Mouse (Mus musculus) urinary bladder, postnatal 14 days (tissue): ENCODE data around the gene Zbtb32.

Source experiments
- DNase-seq: peaks from one replicate; pipeline ENCODE4 v3.0.0; 2021; ENCODE audit warnings: low spot score

Zbtb32 gene

DNA sequence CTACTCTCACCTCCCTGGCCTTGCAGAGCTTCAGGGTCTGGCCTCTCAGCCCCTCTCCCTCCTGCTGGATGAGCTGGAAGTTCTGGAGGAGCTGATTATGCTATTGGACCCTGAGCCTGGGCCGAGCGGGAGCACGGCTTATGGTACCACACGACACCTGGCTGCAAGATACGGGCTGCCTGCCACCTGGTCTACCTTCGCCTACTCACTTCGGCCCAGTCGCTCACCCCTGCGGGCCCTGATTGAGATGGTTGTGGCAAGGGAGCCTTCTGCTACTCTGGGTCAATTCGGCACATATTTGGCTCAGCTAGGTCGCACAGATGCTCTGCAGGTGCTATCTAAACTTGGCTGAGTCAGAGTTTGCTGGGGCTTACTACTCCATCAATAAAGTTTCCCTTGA lies 31.2 kb downstream of the Zbtb32 start:
- no peak for DNase-seq

DNA sequence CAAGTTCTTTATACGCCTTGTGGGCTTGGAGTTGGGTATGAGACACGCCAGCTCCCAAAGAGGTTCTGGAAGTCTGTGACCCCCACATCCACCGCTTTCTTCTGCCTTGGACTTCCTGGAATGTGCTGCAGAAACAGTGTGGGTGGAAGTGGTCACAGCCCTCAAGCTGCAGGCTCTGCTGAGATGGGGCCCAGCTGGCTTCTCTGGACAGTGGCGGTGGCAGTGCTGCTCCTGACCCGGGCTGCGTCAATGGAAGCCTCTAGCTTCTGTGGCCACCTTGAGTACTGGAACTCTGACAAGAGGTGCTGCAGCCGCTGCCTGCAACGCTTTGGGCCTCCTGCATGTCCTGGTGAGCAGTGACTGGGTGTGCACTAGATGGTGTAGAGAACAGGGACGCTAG lies 32.7 kb downstream of the Zbtb32 start:
- no peak for DNase-seq

DNA sequence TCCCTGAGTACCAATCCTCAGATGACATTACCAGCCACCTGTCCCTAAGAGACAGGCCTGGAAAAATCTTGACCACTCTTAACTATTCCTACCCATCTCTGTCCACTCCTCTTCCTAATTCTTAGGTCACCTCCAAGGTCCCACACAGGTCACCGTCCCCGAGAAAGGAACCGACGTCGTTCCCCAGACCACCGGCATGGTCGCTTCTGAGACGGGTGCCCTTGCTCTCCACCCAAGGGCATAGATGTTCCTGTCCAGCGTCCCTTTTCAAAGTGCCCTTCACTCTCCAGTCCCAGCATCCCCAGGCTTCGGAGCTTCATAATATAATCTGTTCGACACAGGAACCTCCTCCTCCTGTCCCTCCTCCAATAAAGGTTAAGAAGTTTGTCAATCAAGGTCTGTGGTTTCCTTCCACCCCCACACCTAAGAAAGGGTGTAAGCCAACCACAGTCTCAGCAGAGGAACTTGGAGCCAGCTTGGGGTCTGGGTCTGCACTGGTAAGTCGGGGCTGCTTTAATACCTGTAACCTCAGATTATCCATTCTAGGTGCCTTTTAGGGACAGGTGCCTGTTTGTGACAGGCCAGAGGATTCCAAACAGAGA lies 33.6 kb downstream of the Zbtb32 start, which contains the start of gene Igflr1:
TSS of gene Igflr1 (plus strand) at position 458 of the 602 bp plus-strand sequence.
- no peak for DNase-seq

DNA sequence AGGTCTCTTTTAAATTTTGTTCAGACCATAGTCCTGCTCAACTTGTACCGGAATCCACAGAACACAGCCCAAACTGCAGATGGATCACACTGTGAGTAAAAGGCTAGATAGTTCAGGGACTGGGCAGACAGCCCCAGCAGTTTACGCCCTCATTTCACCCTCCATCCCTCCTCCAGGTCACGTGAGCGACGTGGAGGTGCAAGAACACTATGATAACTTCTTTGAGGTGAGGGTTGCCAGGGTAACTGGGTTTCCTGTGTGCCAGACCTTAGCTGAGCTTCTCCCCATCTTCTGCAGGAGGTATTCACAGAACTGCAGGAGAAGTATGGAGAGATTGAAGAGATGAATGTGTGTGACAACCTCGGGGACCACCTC lies 34.8 kb downstream of the Zbtb32 start:
- no peak for DNase-seq

DNA sequence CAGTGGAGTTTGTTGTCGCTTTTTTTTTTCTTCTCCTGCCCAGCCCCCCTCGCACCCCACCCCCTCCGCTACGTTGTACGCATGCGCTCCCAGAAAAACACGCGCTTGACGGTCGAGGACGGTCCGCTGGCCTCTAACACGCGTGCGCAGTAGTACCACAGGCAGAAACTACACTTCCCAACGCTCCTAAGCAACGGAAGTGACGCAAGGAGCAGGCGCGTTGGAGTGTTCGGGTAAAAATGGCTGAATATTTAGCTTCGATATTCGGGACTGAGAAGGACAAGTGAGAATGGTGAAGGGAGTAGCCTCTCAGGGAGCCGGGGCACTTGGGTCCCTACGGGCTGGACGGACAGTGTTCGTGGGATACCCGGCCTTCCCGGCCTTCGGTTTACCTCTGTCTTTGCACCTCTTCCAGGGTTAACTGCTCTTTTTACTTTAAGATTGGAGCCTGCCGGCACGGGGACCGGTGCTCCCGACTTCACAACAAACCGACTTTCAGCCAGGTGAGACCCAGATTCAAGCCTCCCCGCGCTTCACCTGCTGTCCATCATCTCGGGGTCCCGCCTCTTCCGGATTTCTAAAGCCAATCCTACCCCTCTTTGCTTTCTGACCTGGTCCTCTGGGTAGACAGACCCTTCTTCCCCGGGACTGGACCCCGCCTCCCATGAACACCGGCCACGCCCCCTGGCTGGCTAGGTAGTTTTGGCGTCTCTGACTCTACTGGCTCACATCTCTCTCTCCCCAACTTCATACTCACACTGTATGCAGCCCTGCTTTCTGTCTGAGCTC lies 35.4 kb downstream of the Zbtb32 start, which contains the start of the genes U2af1l4, Gm49396 and Psenen:
TSS of gene U2af1l4 (plus strand) at position 185 of the 789 bp plus-strand sequence.
TSS of gene Gm49396 (plus strand) at position 228 of the 789 bp plus-strand sequence.
TSS of gene Psenen (minus strand) at position 511 of the 789 bp plus-strand sequence.
- DNase-seq = peak; percentile 97

DNA sequence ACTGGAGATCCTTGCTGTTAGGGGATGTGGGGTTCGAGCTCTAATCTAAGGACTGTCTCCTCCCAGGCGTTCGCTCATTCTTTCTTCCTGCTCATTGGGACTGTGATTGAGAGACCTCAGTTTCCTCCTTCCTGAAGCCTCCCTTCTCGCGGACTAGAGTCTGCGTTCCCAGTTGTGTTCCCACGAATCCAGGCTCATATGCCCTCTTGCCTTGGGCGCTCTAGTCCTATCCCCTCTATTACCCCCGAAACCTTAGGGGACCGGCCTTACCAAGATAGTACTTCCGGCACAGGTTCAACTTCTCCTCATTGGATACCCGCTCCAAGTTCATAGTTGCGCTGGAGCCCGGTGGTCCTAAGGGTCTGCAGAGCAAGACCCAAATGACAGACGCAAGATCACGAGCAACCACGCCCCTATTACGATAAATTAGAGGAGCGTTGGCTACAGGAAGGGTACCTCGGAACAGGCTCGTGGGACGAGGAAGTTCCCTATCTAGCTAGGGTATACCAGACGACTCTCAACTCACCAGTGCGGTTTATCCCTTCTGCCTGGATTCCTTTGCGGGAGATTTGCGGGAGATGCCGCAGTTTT lies 36.1 kb downstream of the Zbtb32 start:
- no peak for DNase-seq

DNA sequence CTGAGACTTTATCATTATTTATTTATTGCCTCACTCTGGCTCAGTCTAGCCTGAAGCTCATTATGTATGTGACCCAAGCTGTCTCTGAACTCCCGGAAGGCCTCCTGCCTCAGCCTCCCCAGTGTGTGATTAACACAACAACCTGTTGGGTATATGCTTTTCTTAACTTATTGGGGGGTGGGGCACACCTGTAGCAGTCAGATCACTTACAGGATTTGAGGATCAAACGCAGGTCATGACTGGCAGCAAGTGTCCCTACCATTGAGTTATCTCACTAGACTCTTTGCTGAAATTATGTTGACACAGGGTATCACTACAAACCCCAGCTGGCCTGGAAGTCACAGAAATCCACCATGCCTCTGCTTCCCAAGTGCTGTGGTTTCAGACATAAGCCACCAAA lies 38.4 kb downstream of the Zbtb32 start:
- DNase-seq = no peak

DNA sequence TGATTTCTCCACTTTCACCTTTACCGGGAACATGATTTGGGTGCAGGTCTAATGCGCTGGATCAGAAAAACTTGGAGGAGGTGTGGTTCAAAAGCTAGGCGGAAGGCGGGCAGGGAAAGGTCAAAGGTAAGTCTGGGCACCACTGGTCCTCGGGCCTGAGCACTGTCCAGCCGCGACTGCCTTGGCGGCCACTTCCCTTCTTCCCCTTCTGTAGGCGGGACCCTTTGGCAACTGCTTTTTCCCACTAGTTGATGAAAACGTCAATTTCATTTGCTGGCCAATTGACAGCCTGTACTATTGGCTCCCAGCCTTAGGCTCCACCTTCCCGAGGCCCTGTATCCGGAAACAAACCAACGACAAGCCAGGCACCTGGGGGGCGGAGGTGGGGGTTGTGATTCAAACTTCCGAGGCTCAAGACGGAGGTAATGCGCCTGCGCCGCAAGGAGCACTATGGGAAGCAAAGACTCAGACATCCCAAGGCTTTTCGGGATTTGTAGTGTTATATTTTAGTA lies 39.2 kb downstream of the Zbtb32 start, which contains the start of gene Lin37:
TSS of gene Lin37 (minus strand) at position 396 of the 512 bp plus-strand sequence.
- peak; percentile 97 for DNase-seq

DNA sequence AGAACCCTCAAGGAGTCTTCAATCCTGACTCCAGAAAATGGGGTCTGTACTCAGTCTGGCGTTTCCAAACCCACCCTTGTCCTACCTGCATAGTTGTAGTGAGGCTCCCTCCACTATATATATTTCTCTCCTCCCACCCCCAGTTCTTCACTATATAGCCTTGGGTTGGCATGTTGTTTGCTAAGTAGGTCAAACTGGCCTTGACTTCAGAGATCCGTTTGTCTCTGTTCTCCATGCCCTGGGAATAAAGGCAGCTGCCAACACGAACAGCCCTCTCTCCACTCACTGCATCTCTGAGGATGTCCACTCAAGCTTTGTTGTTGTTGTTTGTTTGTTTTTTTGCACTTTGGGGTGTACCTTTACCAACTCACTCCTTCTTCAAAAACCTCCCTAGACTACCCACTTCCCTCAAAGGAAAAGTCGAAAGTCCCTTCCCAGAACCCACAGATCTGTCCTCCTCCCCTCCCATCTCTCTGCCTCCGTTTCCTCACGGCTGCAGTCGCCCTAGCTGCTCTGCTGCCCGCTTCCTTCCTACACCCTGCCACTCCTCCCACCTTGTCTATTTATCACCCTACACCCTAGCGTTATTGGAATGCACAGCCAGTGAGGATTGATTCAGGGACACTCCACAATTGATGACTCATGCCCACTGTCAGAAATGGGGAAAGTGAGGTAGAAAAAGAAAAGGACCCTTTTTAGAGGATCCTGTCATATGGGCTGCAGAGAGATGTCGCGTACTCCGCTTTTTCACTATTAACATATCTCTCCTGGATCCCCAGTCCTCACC lies 39.9 kb downstream of the Zbtb32 start:
- DNase-seq = no peak

DNA sequence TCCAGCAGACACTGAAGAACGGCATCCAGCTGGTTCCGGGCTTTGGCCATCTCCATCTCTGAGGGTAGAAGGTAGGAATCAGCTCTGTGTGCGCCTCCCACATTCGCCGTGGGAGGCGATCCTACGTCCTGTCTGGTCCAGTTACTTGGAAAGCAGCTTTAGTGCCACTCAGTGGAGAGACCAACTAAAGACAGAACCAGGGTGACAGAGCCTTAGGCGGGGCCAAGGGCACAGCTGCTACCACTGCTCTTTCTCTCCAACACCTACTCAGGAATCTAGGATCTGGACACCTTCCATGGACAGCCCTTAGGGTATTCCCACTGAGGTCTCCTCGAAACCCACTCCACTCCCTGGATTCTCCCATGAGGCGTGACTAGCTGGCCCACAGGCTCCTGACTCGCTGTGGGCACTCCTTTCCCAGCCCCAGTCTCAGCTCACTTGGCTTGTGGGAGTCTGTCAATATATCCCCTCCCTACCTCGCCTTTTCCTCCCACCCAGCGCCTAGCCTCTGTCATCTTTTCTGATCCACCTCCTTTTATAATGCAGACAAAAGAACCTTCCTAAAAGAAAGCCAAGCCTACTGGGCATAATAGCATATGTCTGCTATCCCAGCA lies 40.7 kb downstream of the Zbtb32 start:
- DNase-seq = no peak

DNA sequence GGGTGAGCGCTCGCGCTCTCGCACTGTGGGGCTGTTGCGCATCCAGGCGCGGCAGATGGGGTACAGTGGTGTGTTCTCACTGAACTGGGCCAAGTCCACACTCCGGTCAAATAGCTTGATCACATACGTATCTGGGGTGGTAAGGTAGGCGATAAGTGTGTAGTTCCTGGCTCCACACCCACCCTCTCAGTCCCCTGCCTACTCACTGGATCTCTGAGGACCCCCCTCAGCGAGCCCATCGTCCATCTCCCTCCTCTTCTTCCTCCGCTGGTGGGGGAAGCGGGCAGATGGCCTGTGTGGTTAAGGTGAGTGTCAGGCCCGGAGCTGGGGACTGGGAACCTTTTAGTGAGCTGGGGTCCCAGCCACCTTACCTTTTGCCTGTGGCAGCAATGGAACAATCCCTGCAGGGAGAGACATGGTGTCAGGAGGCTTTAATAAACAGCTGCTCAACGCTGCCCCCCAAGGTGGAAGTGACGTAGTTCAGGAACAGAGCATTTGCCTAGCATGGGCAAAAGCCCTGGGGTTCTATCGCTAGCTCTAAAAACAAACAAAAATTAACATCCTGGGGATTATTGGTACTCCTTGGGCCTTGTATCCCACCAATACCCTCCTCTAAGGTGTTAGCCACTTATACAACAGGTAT lies 41.7 kb downstream of the Zbtb32 start:
- no peak for DNase-seq

DNA sequence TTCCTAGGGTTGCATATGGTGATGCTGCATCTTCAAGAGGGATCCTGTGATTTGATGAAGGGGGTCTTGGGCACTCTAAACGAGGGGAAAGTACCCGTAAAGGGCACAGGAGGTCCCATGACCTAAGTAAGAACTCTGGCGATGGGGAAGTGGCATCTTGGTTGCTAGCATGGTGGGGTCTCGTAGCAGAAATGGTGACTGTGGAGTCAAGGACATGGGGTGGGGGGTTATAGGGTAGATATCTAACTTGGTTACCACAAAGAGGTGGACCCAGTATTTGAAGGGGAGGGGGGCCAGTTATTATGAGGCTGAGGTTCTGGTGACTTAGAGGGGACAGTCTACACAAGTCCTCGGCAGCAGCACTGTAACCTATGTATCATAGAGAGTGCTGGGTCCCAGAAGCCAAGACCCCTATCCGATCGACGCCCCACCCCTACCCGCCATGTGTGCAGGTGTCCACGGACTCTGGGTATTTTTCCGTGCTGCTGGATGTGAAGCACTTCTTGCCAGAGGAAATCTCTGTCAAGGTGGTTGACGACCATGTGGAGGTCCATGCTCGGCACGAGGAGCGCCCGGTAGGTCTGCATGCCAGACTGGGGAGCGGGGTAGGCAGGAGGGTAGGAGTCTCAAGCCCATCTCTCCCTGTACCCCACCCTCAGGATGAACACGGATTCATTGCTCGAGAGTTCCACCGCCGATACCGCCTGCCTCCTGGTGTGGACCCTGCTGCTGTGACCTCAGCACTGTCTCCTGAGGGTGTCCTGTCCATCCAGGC lies 44.7 kb downstream of the Zbtb32 start:
- DNase-seq = no peak

DNA sequence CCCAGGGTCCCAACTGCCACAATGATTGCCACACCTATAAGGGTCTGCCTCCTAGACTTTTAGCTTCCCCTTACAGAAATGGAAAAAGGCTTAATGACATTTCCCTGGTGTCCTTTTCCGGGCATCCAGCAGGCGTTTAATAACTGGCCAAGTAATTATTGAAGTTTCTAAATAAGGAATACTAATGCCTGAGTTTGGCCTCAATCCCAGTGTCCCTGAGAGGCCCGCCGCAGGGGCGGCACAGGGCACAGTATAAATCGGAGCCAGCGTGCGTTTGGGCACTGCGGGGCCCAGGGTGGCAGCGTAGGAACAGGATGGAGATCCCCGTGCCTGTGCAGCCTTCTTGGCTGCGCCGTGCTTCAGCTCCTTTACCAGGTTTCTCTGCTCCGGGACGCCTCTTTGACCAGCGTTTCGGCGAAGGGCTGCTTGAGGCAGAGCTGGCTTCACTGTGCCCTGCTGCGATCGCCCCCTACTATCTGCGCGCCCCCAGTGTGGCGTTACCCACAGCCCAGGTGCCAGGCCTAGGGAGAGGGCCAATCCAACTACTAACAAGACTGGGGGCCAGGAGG lies 45.6 kb downstream of the Zbtb32 start:
- peak; percentile 46 for DNase-seq

DNA sequence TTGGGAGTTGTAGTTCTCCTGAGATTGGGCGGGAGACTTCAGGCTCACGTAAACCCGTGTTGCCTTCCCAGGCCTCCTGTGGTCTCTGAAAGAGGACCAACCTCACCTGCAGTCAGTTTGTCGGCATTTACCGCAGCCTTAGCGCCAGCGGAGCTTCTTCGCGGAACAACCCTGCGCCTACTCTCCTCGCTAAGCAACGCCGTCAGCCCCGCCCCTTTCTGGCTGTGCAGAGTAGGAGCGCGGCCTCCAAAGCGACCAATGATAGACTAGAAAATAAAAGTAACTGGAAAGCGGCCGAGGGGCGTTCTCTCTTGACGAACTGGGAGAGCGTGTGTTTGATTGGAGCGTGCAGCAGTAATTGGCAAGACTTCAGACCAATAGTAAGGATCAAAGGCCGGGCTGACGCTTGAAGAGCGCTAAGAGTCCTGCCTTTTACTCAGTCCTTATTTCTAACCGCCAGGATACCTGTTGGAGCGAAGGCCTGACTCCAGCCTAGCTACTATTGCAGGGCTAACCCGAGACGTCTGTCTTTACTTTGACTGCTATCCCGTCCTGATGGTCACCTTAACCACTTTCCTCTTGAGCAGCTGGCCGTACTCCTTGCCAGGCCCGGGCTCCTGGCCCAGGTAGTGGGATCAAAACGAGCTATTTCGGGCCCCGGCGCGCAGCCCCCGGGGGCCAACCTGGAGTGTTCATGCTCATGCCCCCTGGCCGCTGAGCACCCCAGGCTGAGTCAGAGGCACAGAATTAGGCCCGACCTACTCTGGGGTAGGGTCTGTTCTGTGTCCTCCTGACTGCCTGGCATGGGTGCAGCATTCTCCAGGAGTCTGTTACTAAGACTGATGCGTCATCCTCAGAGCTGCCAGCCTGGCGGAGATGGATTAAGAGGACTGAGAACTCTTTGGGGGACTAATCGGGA lies 46.3 kb downstream of the Zbtb32 start, which contains the start of the genes Hspb6 and Proser3:
TSS of gene Hspb6 (plus strand) at position 77 of the 919 bp plus-strand sequence.
TSS of gene Proser3 (minus strand) at position 198 of the 919 bp plus-strand sequence.
- peak; percentile 98 for DNase-seq

DNA sequence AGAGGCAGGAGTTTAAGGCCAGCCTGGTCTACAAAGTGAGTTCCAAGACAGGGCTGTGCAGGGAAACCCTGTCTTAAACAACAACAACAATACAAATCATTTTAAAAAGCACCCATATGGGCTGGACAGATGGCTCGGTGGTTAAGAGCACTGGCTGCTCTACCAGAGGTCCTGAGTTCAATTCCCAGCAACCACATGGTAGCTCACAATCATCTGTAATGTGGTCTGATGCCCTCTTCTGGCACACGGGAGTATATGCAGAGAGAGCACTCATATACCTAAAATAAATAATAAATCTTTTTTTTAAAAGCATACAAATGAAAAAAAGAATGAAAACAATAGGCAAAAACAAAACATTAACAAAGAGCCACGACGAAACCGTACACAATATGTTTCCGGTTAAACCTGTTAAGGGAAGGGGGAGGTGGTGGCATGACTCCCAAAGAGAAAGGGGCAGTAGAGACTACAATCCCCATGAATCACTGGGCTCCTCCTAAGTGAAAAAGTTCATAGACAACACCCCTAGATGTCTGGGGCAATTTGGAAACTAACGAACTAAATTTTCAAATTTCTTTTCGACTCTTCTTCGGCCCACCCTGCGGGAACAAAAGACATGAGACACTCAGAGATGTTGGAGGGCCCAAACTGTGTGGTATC lies 47.1 kb downstream of the Zbtb32 start:
- peak; percentile 57 for DNase-seq

DNA sequence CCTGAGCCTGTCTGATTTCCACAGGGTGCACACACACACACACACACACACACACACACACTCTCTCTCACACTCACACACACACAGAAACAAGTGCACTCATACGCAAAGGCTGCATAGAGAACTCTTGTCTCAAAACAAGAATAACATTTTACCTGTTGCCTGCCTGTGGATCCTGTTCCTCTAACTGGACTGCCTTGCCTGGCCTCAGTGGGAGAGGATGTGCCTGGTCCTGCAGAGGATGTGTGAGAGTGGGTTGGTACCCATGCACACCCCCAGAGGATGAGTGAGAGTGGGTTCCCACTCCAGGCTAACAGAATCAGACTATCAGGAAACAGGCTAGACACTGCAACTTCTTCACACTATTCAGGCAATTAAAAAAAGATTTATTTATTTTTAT lies 48.1 kb downstream of the Zbtb32 start:
- DNase-seq = no peak

DNA sequence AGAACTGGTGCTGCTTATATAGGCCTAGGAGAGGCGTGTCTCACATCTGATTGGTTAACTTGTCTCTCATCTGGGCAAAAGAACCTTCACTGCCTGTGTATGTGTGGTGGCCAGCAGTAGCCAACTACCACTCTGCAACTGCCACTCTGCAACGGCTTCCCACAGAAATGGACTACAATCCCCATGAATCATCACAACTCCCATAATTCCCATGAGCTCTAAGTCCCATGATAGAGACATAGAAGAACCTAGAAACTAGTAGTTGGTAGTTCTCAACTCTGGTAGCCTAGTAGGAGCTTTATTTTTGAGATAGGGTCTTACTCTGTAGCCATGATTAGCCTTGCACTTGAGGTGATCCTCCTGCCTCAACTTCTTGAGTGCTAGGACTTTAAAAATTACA lies 48.8 kb downstream of the Zbtb32 start:
- DNase-seq = no peak

DNA sequence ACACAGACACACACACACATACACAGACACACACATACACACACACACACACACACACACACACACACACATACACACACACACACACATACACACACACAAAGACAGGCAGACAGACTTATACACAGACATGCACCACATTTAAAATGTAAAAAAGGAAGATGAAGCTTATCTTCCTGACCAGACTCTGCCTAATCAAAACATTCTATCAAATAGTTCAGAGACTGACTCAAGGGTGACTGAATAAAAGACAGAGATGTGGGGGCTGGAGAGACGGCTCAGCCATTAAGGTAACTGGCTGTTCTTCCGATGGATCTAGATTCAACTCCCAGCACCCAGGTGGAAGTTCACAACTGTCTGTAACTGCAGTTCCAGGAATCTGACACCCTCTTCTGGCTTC lies 54.4 kb downstream of the Zbtb32 start:
- no peak for DNase-seq
